Mouse (Mus musculus) c-Kit-positive CD71-positive TER-119-positive erythroid progenitor cells, embryonic 14.5 days (primary cell): ENCODE data around the gene Cbln3.

ENCODE experiments used
- DNase-seq: peaks from one replicate; pipeline ENCODE4 v3.0.0-alpha.2; 2013; ENCODE audit warnings: low spot score

Gene Cbln3

GRCm38 (mm10) chr14:55845506-55846294, 38.5 kb downstream of the Cbln3 start:
- DNase-seq, result no peak

- DNase-seq, result no peak
Measured at GRCm38 (mm10) chr14:55842794-55843193, 41.4 kb downstream of the Cbln3 start.

GRCm38 (mm10) chr14:55840853-55841366, 43.3 kb downstream of the Cbln3 start:
- no peak for DNase-seq

- DNase-seq, result no peak
Measured at GRCm38 (mm10) chr14:55838740-55839139, 45.5 kb downstream of the Cbln3 start.

- DNase-seq, result no peak
Measured at GRCm38 (mm10) chr14:55838312-55838711, 45.9 kb downstream of the Cbln3 start.

GRCm38 (mm10) chr14:55834808-55835533, 49.2 kb downstream of the Cbln3 start:
- no peak for DNase-seq

GRCm38 (mm10) chr14:55833126-55833525, 51.1 kb downstream of the Cbln3 start:
- DNase-seq, result no peak

GRCm38 (mm10) chr14:55830331-55830730, 53.9 kb downstream of the Cbln3 start:
- DNase-seq, result no peak

GRCm38 (mm10) chr14:55829854-55830253, 54.3 kb downstream of the Cbln3 start:
- no peak for DNase-seq
